Mouse (Mus musculus) ES-Bruce4 (cell line): ENCODE measurements at regions not wholly inside any gene's neighbourhood (a gene's known extent, or its start where the extent isn't known, plus 50 kb on each side); places are given as distances from the start of the nearest gene placed in this dataset.

Experiments used
- CTCF ChIP-seq: IDR thresholded peaks from one replicate; pipeline ENCODE4 v1.8.1; 2011; ENCODE audit warnings: low read depth, low read length
- EP300 ChIP-seq: IDR thresholded peaks from 2 replicates; pipeline ENCODE4 v1.6.1; 2011; ENCODE audit warnings: low read depth, low read length; ENCODE audit not compliant: insufficient read depth

GRCm38 (mm10) chr1:137750894-137751293 lies 424.6 kb downstream of the Ptprc start:
- TF ChIP-seq CTCF = no peak
- no peak for TF ChIP-seq EP300
